Mouse (Mus musculus) testis, adult 2 months (tissue): ENCODE data around the gene Siglecf.

Experiments
- CTCF ChIP-seq: fragments of 200-500 bp; IDR thresholded peaks from 2 replicates; pipeline ENCODE4 v1.5.1; 2012; ENCODE audit warnings: low read depth, mild to moderate bottlenecking, inconsistent platforms, low read length, moderate library complexity; ENCODE audit not compliant: control insufficient read depth, insufficient read depth, insufficient replicate concordance
- POLR2A ChIP-seq: fragments of 200-500 bp; IDR thresholded peaks from 2 replicates; pipeline ENCODE4 v1.6.1; 2012; ENCODE audit warnings: low read depth, mild to moderate bottlenecking, inconsistent platforms, low read length, moderate library complexity; ENCODE audit not compliant: control insufficient read depth

DNA sequence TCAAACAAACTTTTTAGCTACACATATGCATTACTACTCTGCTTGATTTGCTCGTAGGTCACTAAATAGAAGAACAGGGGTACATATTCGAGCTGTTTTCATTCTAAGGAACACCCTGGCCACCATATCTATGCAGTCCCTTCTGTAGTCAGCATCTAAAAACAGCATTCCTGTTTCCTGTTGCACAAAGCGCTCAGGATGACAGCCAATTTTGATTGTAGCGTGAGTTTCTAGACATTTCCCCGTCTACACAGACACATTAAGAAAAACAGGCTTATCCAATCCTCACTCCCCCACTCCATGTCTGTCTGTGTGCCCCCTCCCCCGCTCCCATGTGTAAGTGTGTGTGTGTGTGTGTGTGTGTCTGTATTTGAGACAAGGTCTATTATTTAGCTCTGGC, 39.5 kb upstream of the Siglecf start:
- TF ChIP-seq CTCF (no peak), POLR2A (no peak)
